Mouse (Mus musculus) forebrain, embryonic 16.5 days (tissue): ENCODE data around the gene Zfp93. TPM values are rescaled to one million over a fixed set of nuclear protein-coding genes. Genes with fewer than 3 reads are reported as not detected.

Experiments used
- ATAC-seq: fragments of 200-750 bp; cut with Nextera tagmentation; 2 replicates; pipeline ENCODE4 v1.8.0; 2017; ENCODE audit warnings: mild to moderate bottlenecking, moderate library complexity
- H3K27ac ChIP-seq: fragments of 300-500 bp; sonication (generic); 2 replicates; pipeline ENCODE4 v1.5.1; 2014; ENCODE audit warnings: low read length, control low read depth
- H3K27me3 ChIP-seq: fragments of 300-500 bp; sonication (generic); replicated peaks from 2 replicates; pipeline ENCODE4 v1.6.1; 2014; ENCODE audit warnings: low read length; ENCODE audit not compliant: control insufficient read depth, insufficient read depth
- H3K36me3 ChIP-seq: fragments of 300-500 bp; sonication (generic); 2 replicates; pipeline ENCODE4 v1.6.1; 2014; ENCODE audit not compliant: control insufficient read depth, insufficient read depth
- H3K4me1 ChIP-seq: fragments of 300-500 bp; sonication (generic); replicated peaks from 2 replicates; pipeline ENCODE4 v1.6.1; 2014; ENCODE audit warnings: low read length; ENCODE audit not compliant: control insufficient read depth, insufficient read depth
- H3K4me2 ChIP-seq: fragments of 300-500 bp; sonication (generic); 2 replicates; pipeline ENCODE4 v1.6.1; 2014; ENCODE audit warnings: mild to moderate bottlenecking, low read length, control low read depth
- H3K4me3 ChIP-seq: fragments of 300-500 bp; sonication (generic); replicated peaks from 2 replicates; pipeline ENCODE4 v1.5.1; 2014; ENCODE audit warnings: mild to moderate bottlenecking, low read length, control low read depth
- H3K9ac ChIP-seq: fragments of 300-500 bp; sonication (generic); replicated peaks from 2 replicates; pipeline ENCODE4 v1.6.1; 2014; ENCODE audit warnings: low read depth, low read length, control low read depth
- H3K9me3 ChIP-seq: fragments of 300-500 bp; sonication (generic); 2 replicates; pipeline ENCODE4 v1.6.1; 2016; ENCODE audit warnings: low read length; ENCODE audit not compliant: control insufficient read depth
- WGBS: fragments of 180-500 bp; shearing (Covaris S2); extraction: QIAGEN DNeasy Blood & Tissue Kit; methylation state at CpG from one replicate; pipeline ENCODE4 v1.1.7; 2014; 5-methylcytosine and 5-hydroxymethylcytosine counted together
- polyA plus RNA-seq: library from polyadenylated mRNA; unstranded; fragments of >200 nt; fragmentation: Nextera tagmentation; extraction: Ambion mirVana; gene quantifications from 2 replicates; pipeline ENCODE4 v1.2.1, GENCODE M21; 2015

Zfp93 gene
- polyA plus RNA-seq, 1 experiment from 2014 or later = 11.7 TPM

- no peak overlapping the region for H3K9ac ChIP-seq
- no peaks in the 10 kb centered on the region for H3K27me3 ChIP-seq
- WGBS = 88% methylated on average over 5 of the region's 5 CpGs
- no peaks in the 10 kb centered on the region for H3K9me3 ChIP-seq
- H3K27ac ChIP-seq = no peak overlapping the region
- no peak overlapping the region for H3K4me3 ChIP-seq
- H3K4me2 ChIP-seq = no peak overlapping the region
- H3K36me3 ChIP-seq = peaks cover 32% of the 10 kb centered on the region
- ATAC-seq = no peak
- no peaks in the 10 kb centered on the region for H3K4me1 ChIP-seq
These were observed 17.4 kb downstream of the Zfp93 start for GRCm38 (mm10) chr7:24287670-24288069.

- no peak for ATAC-seq
- 78% methylated on average over 6 of the region's 6 CpGs for WGBS
- H3K27ac ChIP-seq = no peak overlapping the region
- no peak overlapping the region for H3K4me2 ChIP-seq
- H3K9me3 ChIP-seq = no peaks in the 10 kb centered on the region
- H3K4me1 ChIP-seq = no peaks in the 10 kb centered on the region
- peaks cover 37% of the 10 kb centered on the region for H3K36me3 ChIP-seq
- H3K4me3 ChIP-seq = no peak overlapping the region
- H3K9ac ChIP-seq = no peak overlapping the region
- H3K27me3 ChIP-seq = no peaks in the 10 kb centered on the region
These were observed 18.3 kb downstream of the Zfp93 start for GRCm38 (mm10) chr7:24288512-24288911.

- no peak for ATAC-seq
- WGBS = over 99% methylated on average over 4 of the region's 4 CpGs
These were observed 20.0 kb downstream of the Zfp93 start for GRCm38 (mm10) chr7:24290106-24290693.

GRCm38 (mm10) chr7:24291387-24292090 is 21.3 kb downstream of the Zfp93 start:
- no peaks in the 10 kb centered on the region for H3K9me3 ChIP-seq
- no peaks in the 10 kb centered on the region for H3K27me3 ChIP-seq
- no peak overlapping the region for H3K4me2 ChIP-seq
- no peak overlapping the region for H3K9ac ChIP-seq
- peaks cover 60% of the 10 kb centered on the region for H3K36me3 ChIP-seq
- H3K4me3 ChIP-seq = no peak overlapping the region
- no peak for ATAC-seq
- no peaks in the 10 kb centered on the region for H3K4me1 ChIP-seq
- WGBS = 90% methylated on average over 27 of the region's 27 CpGs
- no peak overlapping the region for H3K27ac ChIP-seq

More at GRCm38 (mm10) chr7:24290106-24290693, 20.0 kb downstream of the Zfp93 start:
- H3K9ac ChIP-seq = no peak overlapping the region
- H3K4me3 ChIP-seq = no peak overlapping the region
- peaks cover 50% of the 10 kb centered on the region for H3K36me3 ChIP-seq
- no peaks in the 10 kb centered on the region for H3K27me3 ChIP-seq
- no peaks in the 10 kb centered on the region for H3K9me3 ChIP-seq
- no peaks in the 10 kb centered on the region for H3K4me1 ChIP-seq
- H3K27ac ChIP-seq = no peak overlapping the region
- no peak overlapping the region for H3K4me2 ChIP-seq

- Histone ChIP-seq H3K9ac (no peak overlapping the region), H3K4me2 (no peak overlapping the region), H3K4me1 (peaks cover 7% of the 10 kb centered on the region), H3K36me3 (peaks cover 52% of the 10 kb centered on the region), H3K27me3 (no peaks in the 10 kb centered on the region), H3K27ac (no peak overlapping the region), H3K4me3 (no peak overlapping the region), H3K9me3 (no peaks in the 10 kb centered on the region)
- 87% methylated on average over 12 of the region's 12 CpGs for WGBS
- ATAC-seq = no peak
These were observed 23.0 kb downstream of the Zfp93 start for GRCm38 (mm10) chr7:24293061-24293851.

- peaks cover 10% of the 10 kb centered on the region for H3K4me1 ChIP-seq
- no peaks in the 10 kb centered on the region for H3K9me3 ChIP-seq
- no peak for ATAC-seq
- no peak overlapping the region for H3K27ac ChIP-seq
- H3K4me3 ChIP-seq = no peak overlapping the region
- H3K27me3 ChIP-seq = no peaks in the 10 kb centered on the region
- WGBS = 96% methylated on average over 4 of the region's 4 CpGs
- no peak overlapping the region for H3K4me2 ChIP-seq
- no peak overlapping the region for H3K9ac ChIP-seq
- peaks cover 52% of the 10 kb centered on the region for H3K36me3 ChIP-seq
These were observed 24.5 kb downstream of the Zfp93 start for GRCm38 (mm10) chr7:24294763-24295162.

GRCm38 (mm10) chr7:24295376-24295775 is 25.2 kb downstream of the Zfp93 start:
- H3K4me2 ChIP-seq = no peak overlapping the region
- no peak for ATAC-seq
- H3K4me3 ChIP-seq = no peak overlapping the region
- H3K27ac ChIP-seq = no peak overlapping the region
- no peak overlapping the region for H3K9ac ChIP-seq
- peaks cover 15% of the 10 kb centered on the region for H3K4me1 ChIP-seq
- WGBS = 94% methylated on average over 7 of the region's 7 CpGs
- no peaks in the 10 kb centered on the region for H3K9me3 ChIP-seq
- H3K27me3 ChIP-seq = no peaks in the 10 kb centered on the region
- peaks cover 51% of the 10 kb centered on the region for H3K36me3 ChIP-seq

GRCm38 (mm10) chr7:24296386-24296785 is 26.2 kb downstream of the Zfp93 start:
- Histone ChIP-seq H3K4me1 (peaks cover 19% of the 10 kb centered on the region), H3K9ac (no peak overlapping the region), H3K27ac (no peak overlapping the region), H3K27me3 (no peaks in the 10 kb centered on the region), H3K36me3 (peaks cover 42% of the 10 kb centered on the region), H3K4me2 (no peak overlapping the region), H3K9me3 (no peaks in the 10 kb centered on the region), H3K4me3 (no peak overlapping the region)
- 97% methylated on average over 7 of the region's 7 CpGs for WGBS
- ATAC-seq = no peak

GRCm38 (mm10) chr7:24297361-24298095 is 27.3 kb downstream of the Zfp93 start:
- H3K4me1 ChIP-seq = peaks cover 19% of the 10 kb centered on the region
- 90% methylated on average over 15 of the region's 15 CpGs for WGBS
- ATAC-seq = no peak
- H3K9ac ChIP-seq = no peak overlapping the region
- H3K4me2 ChIP-seq = peak overlapping the region; percentile 66
- no peaks in the 10 kb centered on the region for H3K27me3 ChIP-seq
- peaks cover 40% of the 10 kb centered on the region for H3K36me3 ChIP-seq
- H3K9me3 ChIP-seq = no peaks in the 10 kb centered on the region
- H3K4me3 ChIP-seq = peak overlapping the region; percentile 65; the same call in 1 of the 2 replicates
- H3K27ac ChIP-seq = no peak overlapping the region
